Mouse (Mus musculus) granulocyte monocyte progenitor cell, adult 5-6 weeks (primary cell): ENCODE measurements around the gene Cep250. TPM values are rescaled to one million over a fixed set of nuclear protein-coding genes. Genes with fewer than 3 reads are reported as not detected.
A peak's percentile ranks its signal among the peaks of the same experiment; 100 is the strongest.
"Not testable (repeated sequence)": the region's sequence is repeated elsewhere in the genome, so short reads cannot be mapped to it uniquely, and the experiment has no call there.

Source experiments
- ATAC-seq: replicated peaks from 2 replicates; pipeline ENCODE4 v1.8.0; 2016; ENCODE audit warnings: mild to moderate bottlenecking, moderate TSS enrichment, inconsistent platforms; ENCODE audit not compliant: poor library complexity, severe bottlenecking
- total RNA-seq, 2 experiments: library from RNA; stranded (forward) in 1 of 2; stranded (reverse) in 1 of 2; fragments of 200-712, 200-1000 nt in 1 of 2; fragments of >200 nt in 1 of 2; fragmentation: Nextera tagmentation in 1 of 2; gene quantifications; 2 replicates each; pipeline ENCODE4 v1.2.3; 2014 to 2017

The Cep250 gene
- total RNA-seq (2014; fragmentation: Nextera tagmentation) (33.3 and 44.4 TPM in 2 replicates), total RNA-seq (2017) (39.0 and 41.6 TPM in 2 replicates)

DNA sequence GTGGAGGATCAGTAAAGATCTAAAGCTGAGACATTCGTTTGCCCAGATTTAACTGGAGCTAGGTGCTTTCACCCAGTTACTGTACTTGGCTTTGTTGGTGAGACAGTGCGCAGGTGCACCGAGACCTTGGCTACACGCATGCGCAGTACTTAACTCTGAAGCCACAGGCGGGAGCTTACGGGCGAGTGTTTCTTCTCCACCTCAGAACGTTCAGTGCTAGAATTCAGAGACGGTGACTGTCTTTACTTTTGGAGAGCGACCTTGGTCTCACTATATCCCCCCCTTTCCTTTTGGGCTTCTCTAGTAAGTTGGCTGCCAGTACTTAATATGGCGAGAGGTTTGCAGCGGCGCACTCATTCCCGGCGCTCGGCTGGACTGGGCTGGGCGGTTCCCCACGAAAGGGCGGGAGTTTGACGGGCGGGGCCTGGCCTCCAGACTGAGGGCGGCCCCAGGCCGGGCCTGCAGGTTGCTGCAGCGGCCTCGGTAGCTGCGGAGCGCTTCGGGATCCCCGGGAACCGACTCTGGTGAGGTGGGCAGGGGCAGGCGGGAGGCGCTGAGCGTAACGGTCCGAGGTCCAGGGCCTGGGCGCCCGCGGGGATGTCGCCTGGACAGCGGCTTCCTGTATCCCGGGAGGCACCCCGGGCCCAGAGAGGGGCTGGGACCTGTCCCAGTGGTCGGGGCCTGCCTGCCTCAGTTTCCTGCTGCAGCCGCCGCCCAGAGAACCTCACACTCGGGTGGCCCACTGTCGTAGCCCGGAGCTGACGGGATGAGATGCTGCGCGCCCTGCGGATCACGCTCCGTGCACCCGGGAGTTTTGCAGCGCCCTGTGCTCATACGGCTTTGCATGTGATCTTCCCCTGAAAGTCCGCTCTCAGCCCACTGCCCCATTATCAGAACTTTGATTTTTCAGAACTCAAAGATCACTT, at the start of gene Cep250:
TSS of gene Cep250 (plus strand) at position 325 of the 926 bp plus-strand sequence.
- ATAC-seq: peak; percentile 97

DNA sequence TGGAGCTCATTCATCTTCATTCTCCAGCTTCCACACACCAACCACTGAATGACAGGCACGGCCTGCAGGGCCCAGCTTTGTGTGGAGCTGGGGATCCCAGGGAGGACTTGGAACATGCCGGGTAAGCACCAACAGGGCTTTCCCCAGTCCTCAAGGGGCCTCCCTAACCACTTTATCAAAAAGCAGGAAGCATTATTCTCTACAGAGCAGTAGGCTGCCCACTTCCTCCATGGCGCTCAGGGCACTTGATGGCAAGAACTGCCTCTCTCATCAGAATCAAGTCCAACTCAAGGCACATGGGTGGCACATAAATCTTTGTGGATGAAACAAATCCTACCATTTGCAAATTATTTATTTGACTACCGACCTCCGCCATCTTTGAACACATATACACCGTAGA, 41.6 kb upstream of the Cep250 start:
- ATAC-seq: peak; percentile 63

DNA sequence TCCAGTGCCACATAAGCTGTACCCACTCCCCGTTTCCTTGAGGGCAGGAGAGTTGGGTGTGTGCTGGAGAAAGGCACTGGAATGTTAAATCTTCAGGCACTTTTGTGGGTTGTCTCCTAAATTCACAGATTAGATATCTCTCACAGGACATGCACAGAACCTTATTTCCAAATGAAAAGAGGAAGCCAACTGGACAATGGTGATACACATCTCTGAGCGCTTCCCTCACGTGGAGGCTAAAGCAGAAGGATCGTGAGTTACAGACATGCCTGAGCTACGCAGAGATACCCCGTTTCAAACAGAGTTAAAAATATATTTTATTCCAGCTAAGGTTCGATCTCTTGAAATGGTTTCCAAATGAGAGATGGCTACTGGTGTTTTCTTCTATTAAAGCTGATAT, 33.1 kb upstream of the Cep250 start:
- peak; percentile 46; the same call in 1 of the 2 replicates for ATAC-seq

- ATAC-seq: not testable (repeated sequence)
Measured at GRCm38 (mm10) chr2:155925213-155925612, 31.0 kb upstream of the Cep250 start.

GRCm38 (mm10) chr2:155928711-155929345, 27.4 kb upstream of the Cep250 start:
- no peak for ATAC-seq

DNA sequence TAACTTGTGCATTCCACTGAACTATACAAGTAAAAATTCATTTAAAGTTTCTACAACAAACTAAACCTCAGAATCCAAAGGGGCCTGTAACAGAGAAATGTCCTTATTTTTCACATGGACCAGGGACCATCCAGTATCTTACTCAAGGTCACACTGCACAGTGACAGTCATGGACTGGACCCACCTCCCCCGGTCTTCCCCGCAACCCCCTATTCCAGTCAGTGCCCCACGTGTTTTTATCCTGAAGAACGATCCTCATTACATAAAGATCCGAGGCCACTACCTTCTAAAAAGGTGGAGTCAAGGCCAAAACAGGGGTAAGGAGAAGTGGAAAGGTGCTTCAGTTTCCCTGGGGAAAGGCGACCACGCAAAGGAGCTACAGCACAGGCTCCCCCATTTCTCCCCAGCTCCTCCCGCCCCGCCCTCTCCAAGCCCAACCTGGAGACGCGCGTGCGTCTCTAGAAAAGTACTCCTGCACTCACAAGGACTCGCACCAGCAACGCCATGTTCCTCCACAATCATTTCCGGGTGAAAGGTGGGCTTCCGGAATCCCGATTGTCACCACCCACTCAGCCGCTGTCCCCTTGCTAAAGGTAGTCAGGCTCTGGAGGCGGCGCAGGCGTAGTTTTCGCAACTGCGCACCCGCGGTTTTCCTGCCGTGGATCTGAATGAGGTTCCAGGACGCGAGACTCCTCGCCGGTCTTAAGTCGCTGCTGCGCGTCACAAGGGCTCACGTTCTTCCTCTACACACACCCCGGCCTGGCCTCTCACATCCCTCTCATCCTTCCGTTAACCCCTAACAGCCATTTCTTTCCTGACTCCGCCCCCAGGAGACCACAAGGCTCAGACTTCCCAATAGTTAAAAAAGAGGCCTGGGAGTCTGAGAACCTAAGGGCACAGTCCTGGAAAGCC, 26.5 kb upstream of the Cep250 start, which contains the start of gene Uqcc1:
TSS of gene Uqcc1 (minus strand) at position 780 of the 912 bp plus-strand sequence.
- peak; percentile 97 for ATAC-seq

DNA sequence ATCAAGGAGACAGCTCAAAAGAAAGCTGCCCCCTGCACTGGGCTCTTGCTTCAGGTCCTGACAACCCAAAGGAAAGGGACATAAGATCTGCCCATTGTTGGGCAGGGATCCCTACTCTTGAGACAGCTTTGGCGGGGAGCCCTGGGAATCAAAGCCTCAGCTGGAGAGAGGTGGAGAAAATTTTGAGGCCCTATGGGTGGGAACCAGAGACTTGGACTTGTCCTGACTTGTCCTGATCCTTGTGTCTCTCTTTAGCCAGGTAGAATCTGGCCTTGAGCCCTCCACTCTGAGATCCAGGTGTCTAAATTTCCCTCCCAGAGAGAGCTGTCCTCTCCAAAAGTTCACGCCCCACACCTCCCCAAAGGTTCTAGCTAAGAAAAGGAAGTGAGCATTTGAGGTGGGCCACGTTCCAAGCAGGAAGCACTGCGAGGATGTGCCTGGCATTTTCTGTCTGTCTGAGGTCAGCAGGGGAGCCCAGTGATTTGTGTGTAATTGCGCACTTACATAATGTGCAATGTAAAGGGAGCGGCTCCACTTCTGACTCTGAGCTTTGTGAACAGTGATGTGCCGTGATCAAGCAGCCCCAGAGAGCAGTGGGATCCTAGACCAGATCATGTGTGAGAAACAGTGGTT, 16.2 kb upstream of the Cep250 start:
- ATAC-seq: peak; percentile 83

DNA sequence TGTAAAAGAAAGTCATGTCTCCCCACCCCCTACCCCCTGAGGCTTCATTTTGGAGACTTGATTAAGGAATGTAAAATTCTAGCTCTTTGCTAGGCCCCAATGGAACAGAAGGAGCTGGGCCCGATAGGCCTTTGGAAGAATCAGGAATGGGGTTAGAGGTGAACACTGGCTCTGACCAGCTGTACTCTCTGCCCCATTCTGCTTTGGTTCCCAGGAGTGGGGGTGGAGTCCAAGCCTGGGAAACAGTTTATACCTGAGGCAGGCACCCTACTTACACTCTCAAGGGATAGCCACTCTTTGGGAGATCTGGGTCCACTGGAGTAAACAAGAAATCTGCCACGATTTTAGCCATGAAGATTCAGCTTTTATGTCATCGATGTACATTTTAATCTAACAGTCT, 15.6 kb upstream of the Cep250 start, which contains the start of gene Gm15557:
TSS of gene Gm15557 (plus strand) at position 48 of the 400 bp plus-strand sequence.
- ATAC-seq: no peak

DNA sequence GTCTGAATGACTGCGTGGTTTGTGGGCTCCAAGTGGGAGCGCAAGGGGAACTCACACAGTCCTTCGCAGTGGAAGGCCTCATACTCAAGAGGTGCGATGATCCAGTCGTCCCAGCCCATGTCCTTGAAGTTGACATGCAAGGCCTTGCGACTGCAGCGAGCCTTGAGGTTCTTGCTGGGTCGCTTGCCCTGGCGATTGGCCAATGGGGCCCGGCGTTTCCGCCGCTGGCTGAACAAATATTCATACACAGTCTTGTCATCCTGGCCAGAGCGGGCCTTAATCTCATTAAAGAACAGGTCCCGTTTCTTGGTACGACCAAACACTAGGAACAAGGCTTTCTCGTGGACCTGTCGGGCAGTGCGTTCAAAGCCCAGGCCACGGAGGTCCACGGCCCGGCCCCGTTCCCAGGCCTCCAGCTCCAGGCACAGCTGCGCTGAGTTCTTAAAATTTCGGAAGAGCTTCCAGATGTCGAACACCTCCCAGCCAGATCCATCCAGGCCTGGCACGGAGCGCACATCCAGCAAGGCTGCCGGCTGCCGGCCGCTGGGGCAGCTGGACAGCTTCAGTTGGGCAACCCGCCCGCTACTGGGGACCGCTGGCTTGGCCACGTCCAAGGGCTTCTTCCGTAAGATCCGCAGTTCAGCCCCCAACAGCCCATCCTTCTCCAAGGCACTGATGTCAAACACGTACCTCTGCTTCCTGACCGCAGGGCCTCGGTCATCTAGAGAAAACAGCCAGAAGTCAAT, 14.4 kb upstream of the Cep250 start:
- no peak for ATAC-seq

- no peak for ATAC-seq
Measured at GRCm38 (mm10) chr2:155943463-155943862, 12.8 kb upstream of the Cep250 start.

- no peak for ATAC-seq
Measured at GRCm38 (mm10) chr2:155944685-155945084, 11.6 kb upstream of the Cep250 start.

- no peak for ATAC-seq
Measured at GRCm38 (mm10) chr2:155945124-155945523, 11.1 kb upstream of the Cep250 start, which contains the start of gene Gdf5. Gene Gdf5 (minus strand): TSS chr2:155945367.

DNA sequence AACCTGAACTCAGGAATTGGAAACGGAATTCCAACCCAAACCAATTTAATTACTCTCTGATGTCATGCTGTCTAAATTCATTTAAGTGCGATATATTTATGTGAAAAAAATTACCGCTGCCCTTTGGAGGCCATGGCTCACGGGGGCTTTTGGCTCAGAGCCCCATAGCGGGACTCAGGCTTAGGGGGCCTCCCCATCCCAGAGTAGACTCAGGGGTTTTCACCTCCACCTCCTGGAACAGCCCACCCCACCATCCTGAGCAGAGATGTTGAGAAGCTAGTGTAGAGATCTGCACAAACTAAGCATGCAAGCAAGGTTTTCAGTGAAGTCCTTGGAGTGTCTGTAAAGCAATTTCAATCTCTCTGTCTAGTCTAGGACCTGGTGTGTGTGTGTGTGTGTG, 10.7 kb upstream of the Cep250 start:
- ATAC-seq: no peak

DNA sequence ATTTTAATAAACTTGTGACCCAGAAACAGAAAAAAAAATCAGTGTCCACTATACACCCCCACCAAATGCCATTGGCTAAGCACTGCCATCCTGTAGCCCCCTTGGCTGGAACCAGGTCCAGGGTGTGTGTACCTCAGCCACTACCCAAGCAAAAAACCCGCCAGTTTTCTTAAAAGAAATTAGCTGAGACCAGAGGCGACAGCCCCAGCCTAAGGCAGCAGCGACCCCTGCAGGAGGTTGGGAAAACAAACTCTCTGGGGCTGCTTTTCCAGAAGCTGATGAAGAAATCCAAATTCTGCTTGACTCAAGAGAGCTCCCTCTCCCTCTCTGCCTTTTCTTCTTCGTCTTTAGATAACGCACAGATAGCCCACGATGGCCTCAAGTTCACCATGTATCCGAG, 10.2 kb upstream of the Cep250 start:
- ATAC-seq: peak; percentile 79

GRCm38 (mm10) chr2:155946499-155946898, 9.8 kb upstream of the Cep250 start:
- ATAC-seq: no peak

- no peak; the same call in 1 of the 2 replicates for ATAC-seq
Measured at GRCm38 (mm10) chr2:155947390-155948002, 8.8 kb upstream of the Cep250 start.

DNA sequence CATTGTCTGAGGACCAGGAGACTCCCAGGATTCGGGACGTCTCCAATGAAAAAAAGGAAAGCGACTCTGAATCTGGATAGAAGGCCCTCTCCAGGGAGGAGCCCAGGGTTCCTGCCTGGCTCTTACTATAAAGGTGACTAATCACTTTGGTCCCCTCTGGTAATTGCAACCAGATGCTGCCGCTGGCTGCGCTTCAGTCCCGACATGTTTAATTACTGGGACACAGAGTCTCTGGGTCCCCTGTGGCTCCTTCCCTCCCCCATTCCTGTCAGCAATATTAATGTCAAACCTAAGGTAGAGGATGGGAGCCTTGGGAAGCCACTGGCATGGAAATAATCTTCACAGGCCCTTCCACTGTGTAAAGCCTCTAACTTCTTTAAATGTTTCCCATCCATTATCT, 6.9 kb upstream of the Cep250 start:
- no peak for ATAC-seq

DNA sequence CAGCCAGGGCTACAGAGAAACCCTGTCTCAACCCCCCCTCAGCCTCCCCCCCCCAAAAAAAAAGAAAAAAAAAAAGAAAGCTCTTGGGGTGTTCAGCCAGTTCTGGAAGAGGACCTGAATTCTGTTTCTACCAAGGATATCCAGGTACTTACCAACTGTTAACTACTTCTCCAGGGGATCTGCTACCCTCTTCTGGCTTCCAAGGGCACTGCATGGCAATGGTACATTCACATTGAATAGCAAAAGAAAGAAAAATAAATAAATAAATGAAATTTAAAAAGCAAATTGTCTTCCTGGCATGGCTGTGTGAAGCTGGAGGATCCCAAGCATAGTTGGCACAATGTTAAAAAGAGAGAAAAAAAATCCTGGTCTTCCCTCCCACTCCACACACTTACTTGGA, 4.3 kb upstream of the Cep250 start:
- no peak for ATAC-seq
